Mouse (Mus musculus) left cerebral cortex, adult 2 months (tissue): ENCODE results near the gene Fam19a1. TPM values are rescaled to one million over a fixed set of nuclear protein-coding genes. Genes with fewer than 3 reads are reported as not detected.
"Not testable (repeated sequence)": the region's sequence is repeated elsewhere in the genome, so short reads cannot be mapped to it uniquely, and the experiment has no call there.

Experiments
- DNase-seq, 2 experiments: peaks; one replicate each; pipeline ENCODE4 v3.0.0; 2021 to 2022; ENCODE audit warnings: low spot score in 2 of 2, mixed read lengths in 1 of 2; ENCODE audit errors: extremely low spot score in 1 of 2
- H3K27ac ChIP-seq: fragments of 200-600 bp; 2 replicates; pipeline ENCODE4 v1.8.1; 2022
- H3K4me3 ChIP-seq: fragments of 200-600 bp; 2 replicates; pipeline ENCODE4 v1.8.1; 2022
- CTCF ChIP-seq: fragments of 200-600 bp; IDR thresholded peaks from 2 replicates; pipeline ENCODE4 v1.8.1; 2022; ENCODE audit warnings: antibody characterized with exemption, mild to moderate bottlenecking, moderate library complexity
- intact Hi-C: fragments of 180-260 bp; cut with DNase I; formaldehyde crosslinking; loops from one replicate; pipeline ENCODE4 v1.15.1; 2025
- total RNA-seq, 2 experiments: library from RNA; stranded (reverse); gene quantifications; 2 replicates each; pipeline ENCODE4 v1.2.3; 2021

The Fam19a1 gene
- total RNA-seq, 2 experiments from 2014 or later, result 70.4 to 80.2 TPM

GRCm38 (mm10) chr6:96165818-96166379 is 52.9 kb downstream of the Fam19a1 start, which contains the start of gene 1700123L14Rik:
Gene 1700123L14Rik (minus strand): TSS chr6:96166243.
- Histone ChIP-seq H3K27ac (no peak within 1 kb of the TSS), H3K4me3 (0 out of 2 replicates have a peak within 1 kb of the TSS, but pooled peaks have one; percentile 1)
- intact Hi-C loops, result no loop called here
- no peak for TF ChIP-seq CTCF
- no peak for DNase-seq

DNA sequence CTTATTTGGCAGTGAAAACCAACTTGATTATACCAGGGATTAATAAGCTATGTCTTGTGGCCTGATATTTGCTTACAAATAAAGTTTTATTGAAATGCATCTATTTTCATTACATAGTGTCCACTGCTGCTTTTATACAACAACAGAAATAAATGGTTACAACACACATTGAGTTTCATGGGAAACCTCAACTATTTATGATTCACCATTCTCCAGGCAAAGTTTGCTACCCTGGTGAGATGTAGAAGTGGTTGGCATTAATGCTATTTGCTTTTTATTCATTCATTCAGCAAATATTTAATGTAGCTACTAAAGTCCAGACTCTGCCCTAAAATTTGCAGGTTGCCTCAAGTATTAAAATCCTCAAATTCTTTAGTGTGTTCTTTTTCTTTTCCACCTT is 54.1 kb downstream of the Fam19a1 start:
- H3K4me3 ChIP-seq, result no peak overlapping the region
- no peak for DNase-seq
- intact Hi-C loops, result no loop called here
- no peak overlapping the region for H3K27ac ChIP-seq
- TF ChIP-seq CTCF, result no peak

DNA sequence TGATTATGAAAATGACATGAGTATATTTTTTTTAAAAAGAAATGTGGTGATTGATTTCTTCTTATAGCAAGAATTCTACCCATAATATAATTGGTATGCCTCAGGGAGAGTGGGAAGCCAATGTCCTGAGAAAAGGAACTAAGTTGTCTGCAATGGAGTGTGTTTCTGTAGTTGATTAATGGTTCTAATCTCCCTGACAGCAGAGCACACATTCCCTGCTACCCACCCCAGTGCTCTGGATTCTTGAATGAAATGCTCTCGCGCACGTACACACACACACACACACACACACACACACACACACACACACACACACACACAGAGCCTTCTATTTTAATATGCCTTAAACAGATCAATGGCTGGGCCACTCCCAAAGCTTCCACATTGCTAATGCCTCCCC is 60.7 kb downstream of the Fam19a1 start:
- intact Hi-C loops, result no loop called here
- Histone ChIP-seq H3K4me3 (no peak overlapping the region), H3K27ac (no peak overlapping the region)
- DNase-seq, result no peak
- TF ChIP-seq CTCF, result no peak

GRCm38 (mm10) chr6:96178530-96178929 is 65.6 kb downstream of the Fam19a1 start:
- intact Hi-C loops, result no loop called here
- no peak overlapping the region for H3K4me3 ChIP-seq
- DNase-seq, result no peak
- TF ChIP-seq CTCF, result no peak
- no peak overlapping the region for H3K27ac ChIP-seq

GRCm38 (mm10) chr6:96183392-96183791 is 70.4 kb downstream of the Fam19a1 start:
- Histone ChIP-seq H3K27ac (no peak overlapping the region), H3K4me3 (no peak overlapping the region)
- no peak for TF ChIP-seq CTCF
- no peak for DNase-seq
- intact Hi-C loops, result no loop called here

DNA sequence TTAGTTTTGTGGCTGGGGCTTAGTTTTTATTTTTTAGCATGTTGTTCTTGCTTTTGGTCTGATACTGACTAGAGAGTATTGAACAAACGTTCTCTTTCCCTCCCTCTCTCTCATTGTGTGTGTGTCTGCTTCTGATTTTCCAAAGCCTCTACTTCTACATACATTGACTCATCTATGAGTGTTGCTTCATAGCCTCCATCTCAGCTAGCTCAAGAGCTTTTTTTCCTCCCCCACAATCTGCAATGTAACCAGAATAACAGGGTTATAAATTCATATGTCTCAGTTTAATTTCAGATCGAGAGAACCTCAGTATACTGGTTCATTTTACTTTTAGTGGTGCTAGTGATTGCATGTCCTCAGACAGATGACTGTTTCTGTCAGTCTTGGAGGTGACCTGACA is 73.6 kb downstream of the Fam19a1 start:
- no peak for TF ChIP-seq CTCF
- H3K27ac ChIP-seq, result no peak overlapping the region
- no peak overlapping the region for H3K4me3 ChIP-seq
- intact Hi-C loops, result no loop called here
- no peak for DNase-seq

DNA sequence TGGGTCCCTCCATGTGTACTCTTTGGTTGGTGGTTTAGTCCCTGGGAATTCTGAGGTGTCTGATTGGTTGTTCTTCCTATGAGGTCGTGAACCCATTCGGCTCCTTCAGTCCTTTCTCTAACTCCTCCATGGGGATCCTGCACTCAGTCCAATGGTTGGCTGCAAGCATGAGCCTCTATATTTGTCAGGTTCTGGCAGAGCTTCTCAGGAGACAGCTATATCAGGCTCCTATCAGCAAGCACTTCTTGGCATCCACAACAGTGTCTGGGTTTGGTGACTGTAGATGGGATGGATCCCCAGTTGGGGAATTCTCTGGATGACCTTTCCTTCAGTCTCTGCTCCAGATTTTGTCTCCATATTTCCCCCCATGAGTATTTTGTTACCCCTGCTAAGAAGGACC is 86.0 kb downstream of the Fam19a1 start:
- H3K4me3 ChIP-seq, intact Hi-C loops, H3K27ac ChIP-seq, DNase-seq: not testable (repeated sequence)

DNA sequence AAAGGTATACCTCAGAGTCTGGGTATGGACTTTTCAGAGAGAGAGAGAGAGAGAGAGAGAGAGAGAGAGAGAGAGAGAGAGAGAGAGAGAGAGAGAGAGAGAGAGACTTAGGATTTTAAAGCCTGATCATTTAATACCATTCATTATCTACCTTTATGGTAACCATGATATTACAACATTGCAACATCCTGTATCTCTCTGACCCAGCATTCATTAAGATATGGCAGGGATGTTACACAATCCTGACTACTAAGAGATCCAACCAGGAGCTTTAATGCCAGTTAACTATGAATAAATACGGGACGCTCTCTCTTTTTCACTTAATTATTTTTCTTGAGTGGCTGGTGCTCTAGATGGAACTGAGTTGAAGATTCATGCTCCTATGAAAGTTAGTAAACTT is 92.4 kb downstream of the Fam19a1 start:
- intact Hi-C loops, result no loop called here
- TF ChIP-seq CTCF, result no peak
- Histone ChIP-seq H3K27ac (no peak overlapping the region), H3K4me3 (no peak overlapping the region)
- DNase-seq, result no peak

- intact Hi-C loops, result loop anchor here (10.0 kb wide), 1 partner anchor 520 kb away; the partner anchor contains the start of gene Suclg2
- no peak for TF ChIP-seq CTCF
- no peak overlapping the region for H3K27ac ChIP-seq
- DNase-seq, result no peak
- no peak overlapping the region for H3K4me3 ChIP-seq
Observed at GRCm38 (mm10) chr6:96234806-96235205, 121.9 kb downstream of the Fam19a1 start.

GRCm38 (mm10) chr6:96244320-96244719 is 131.4 kb downstream of the Fam19a1 start:
- TF ChIP-seq CTCF, result no peak
- intact Hi-C loops, result loop anchor here (1.0 kb wide), 3 partner anchors 105 to 146 kb away; no protein-coding TSS in a partner anchor
- no peak overlapping the region for H3K27ac ChIP-seq

DNA sequence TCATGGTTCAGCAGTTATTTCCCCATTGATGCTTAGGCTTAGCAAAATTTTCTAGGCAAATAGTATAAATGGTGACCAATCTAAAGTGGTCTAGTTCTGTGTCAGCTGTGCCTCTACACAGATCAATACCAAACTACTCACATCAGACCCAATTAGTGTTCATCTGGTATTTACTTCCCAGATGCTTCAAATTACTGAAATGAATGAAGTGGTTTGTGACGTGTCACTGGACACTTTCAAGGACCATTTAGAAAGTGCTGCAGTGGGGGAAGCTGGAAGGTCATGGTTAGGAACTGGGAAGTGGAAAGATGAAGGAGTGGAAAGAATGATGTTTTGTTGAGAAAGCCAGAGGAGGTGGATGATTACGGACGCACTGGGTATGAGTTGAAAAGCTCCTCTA is 139.0 kb downstream of the Fam19a1 start:
- Histone ChIP-seq H3K27ac (no peak overlapping the region), H3K4me3 (no peak overlapping the region)
- no peak for DNase-seq
- intact Hi-C loops, result no loop called here
- TF ChIP-seq CTCF, result no peak

More at GRCm38 (mm10) chr6:96244320-96244719, 131.4 kb downstream of the Fam19a1 start:
- no peak overlapping the region for H3K4me3 ChIP-seq
- DNase-seq, result peak; percentile 55 to 63

DNA sequence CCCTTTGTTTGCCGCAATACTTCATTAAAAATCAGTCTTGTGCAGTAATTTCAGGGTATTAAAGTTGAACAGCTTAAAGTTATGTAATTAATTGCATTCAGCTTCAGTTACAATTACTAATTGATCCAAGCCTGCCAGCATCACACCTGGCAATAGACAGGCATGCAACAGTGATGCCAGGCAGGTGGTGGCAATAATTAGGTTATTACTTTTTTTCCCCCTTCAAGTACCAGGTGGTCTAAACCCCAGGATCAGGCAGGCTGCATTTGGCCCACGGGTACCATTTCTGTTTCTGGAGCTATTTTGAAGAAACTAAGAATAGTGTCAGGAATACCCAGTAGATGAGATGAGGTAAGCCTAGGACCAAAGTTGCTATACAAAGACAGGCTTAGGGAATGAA is 141.9 kb downstream of the Fam19a1 start:
- intact Hi-C loops, result loop anchor here (5.0 kb wide), 1 partner anchor 92 kb away; no protein-coding TSS in a partner anchor
- no peak for TF ChIP-seq CTCF
- H3K27ac ChIP-seq, result no peak overlapping the region
- H3K4me3 ChIP-seq, result no peak overlapping the region
- no peak for DNase-seq

GRCm38 (mm10) chr6:96258651-96259050 is 145.7 kb downstream of the Fam19a1 start:
- DNase-seq, result no peak
- TF ChIP-seq CTCF, result no peak
- no peak overlapping the region for H3K4me3 ChIP-seq
- no peak overlapping the region for H3K27ac ChIP-seq
- intact Hi-C loops, result loop anchor here (5.0 kb wide), 1 partner anchor 89 kb away; no protein-coding TSS in a partner anchor
